In the genomic region with DNA sequence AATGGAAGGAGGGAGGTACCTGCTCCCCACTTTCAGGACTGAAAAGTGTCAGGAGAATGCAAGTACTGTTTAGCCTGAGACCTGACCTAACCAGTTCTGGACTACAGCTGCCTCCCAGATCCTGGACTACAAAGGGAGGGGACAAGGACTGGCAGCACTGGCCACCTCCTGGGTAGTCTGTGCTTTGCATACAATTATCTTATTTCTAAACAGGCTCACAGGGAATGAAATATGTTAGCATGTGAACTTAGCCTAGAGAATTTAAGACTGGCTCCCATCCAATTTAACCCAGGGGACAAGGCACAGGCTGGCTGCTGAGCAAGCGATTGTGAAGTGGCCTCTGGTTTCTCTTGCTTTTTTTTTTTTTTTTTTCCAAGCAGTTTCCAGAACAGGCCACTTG, we compare ENCODE assay signal across 23 mouse cellular contexts. TPM values are rescaled to one million over a fixed set of nuclear protein-coding genes. Genes with fewer than 3 reads are reported as not detected.
A peak's percentile ranks its signal among the peaks of the same experiment; 100 is the strongest.
DNase-seq lines count a peak whose midpoint lies in the region; ATAC-seq and TF ChIP-seq lines count a peak whose summit lies in the region.
"Had no signal": no experiment of that assay in that cellular context is flagged by ENCODE, and none has a peak within 500 bp of the region (broad histone marks: within the 10 kb centered on the region; RNA-seq: fewer than 3 reads in every experiment).

No protein-coding gene starts in this region.

- WGBS in kidney, postnatal 0 days: 61% methylated on average over 1 of the region's 1 CpGs
- WGBS in kidney, embryonic 14.5 days: 61% methylated on average over 1 of the region's 1 CpGs
- WGBS in lung, embryonic 16.5 days: 0% methylated on average over 1 of the region's 1 CpGs

- H3K9ac ChIP-seq in kidney, postnatal 0 days (ENCODE audit: low read depth, low read length): no peak overlapping the region
- no peak overlapping the region for H3K9ac ChIP-seq in kidney, embryonic 14.5 days (ENCODE audit: low read depth, low read length)
- no peak overlapping the region; the same call in 1 of the 2 replicates for H3K9ac ChIP-seq in lung, embryonic 16.5 days (ENCODE audit: low read length)
- H3K9ac ChIP-seq: embryonic facial prominence, embryonic 12.5 days; heart, embryonic 12.5 days had no signal

- no peaks in the 10 kb centered on the region for H3K27me3 ChIP-seq in kidney, postnatal 0 days (ENCODE audit: insufficient read depth, low read length)
- H3K27me3 ChIP-seq in kidney, embryonic 14.5 days (ENCODE audit: control insufficient read depth, insufficient read depth, low read length): no peaks in the 10 kb centered on the region
- no peaks in the 10 kb centered on the region for H3K27me3 ChIP-seq in lung, embryonic 16.5 days (ENCODE audit: control insufficient read depth, insufficient read depth, low read depth, low read length)
- H3K27me3 ChIP-seq: embryonic facial prominence, embryonic 12.5 days; hindbrain, embryonic 13.5 days had no signal

- TF ChIP-seq CTCF in kidney, postnatal 0 days (IDR thresholded peaks at IDR 0.05; ENCODE audit: low read depth): no peak

- no peak for DNase-seq in kidney, postnatal 0 days (ENCODE audit: low spot score)
- no peak for DNase-seq in lung, postnatal 25 days (ENCODE audit: low spot score)
- peak; percentile 74 for DNase-seq in adipocyte (ENCODE audit: low spot score)
- DNase-seq in gastrocnemius, adult 18-20 months (ENCODE audit: low spot score): no peak
- DNase-seq: adrenal gland, postnatal 10 days; cerebellum, adult 11-12 months; cerebellum, adult 9-10 months; cerebellum, postnatal 25 days; gastrocnemius, postnatal 14 days; heart, postnatal 10 days had no signal

- H3K4me1 ChIP-seq in kidney, postnatal 0 days (replicated peaks; ENCODE audit: insufficient read depth, low read length): no peaks in the 10 kb centered on the region
- H3K4me1 ChIP-seq in kidney, embryonic 14.5 days (ENCODE audit: control insufficient read depth, insufficient read depth, low read length): no peaks in the 10 kb centered on the region
- H3K4me1 ChIP-seq in lung, embryonic 16.5 days (replicated peaks; ENCODE audit: control insufficient read depth, insufficient read depth, low read length): peaks cover 12% of the 10 kb centered on the region
- H3K4me1 ChIP-seq: embryonic facial prominence, embryonic 12.5 days; hindbrain, embryonic 13.5 days had no signal

- H3K27ac ChIP-seq in kidney, postnatal 0 days: no peak overlapping the region
- H3K27ac ChIP-seq in kidney, embryonic 14.5 days (ENCODE audit: low read depth, low read length): no peak overlapping the region
- H3K27ac ChIP-seq in lung, embryonic 16.5 days (ENCODE audit: low read length): peak overlapping the region; percentile 72
- H3K27ac ChIP-seq: embryonic facial prominence, embryonic 12.5 days; hindbrain, embryonic 13.5 days; hindbrain, postnatal 0 days had no signal

- no peaks in the 10 kb centered on the region for H3K9me3 ChIP-seq in kidney, postnatal 0 days (replicated peaks; ENCODE audit: low read length)
- no peaks in the 10 kb centered on the region for H3K9me3 ChIP-seq in kidney, embryonic 14.5 days (ENCODE audit: control insufficient read depth, low read length)
- no peaks in the 10 kb centered on the region for H3K9me3 ChIP-seq in lung, embryonic 16.5 days (ENCODE audit: control insufficient read depth, low read length)
- H3K9me3 ChIP-seq: embryonic facial prominence, embryonic 12.5 days; heart, embryonic 12.5 days; hindbrain, embryonic 13.5 days had no signal

- H3K36me3 ChIP-seq in kidney, postnatal 0 days (ENCODE audit: insufficient read depth, low read length): peaks cover 25% of the 10 kb centered on the region
- H3K36me3 ChIP-seq in kidney, embryonic 14.5 days (ENCODE audit: control insufficient read depth, insufficient read depth, low read length): peaks cover 47% of the 10 kb centered on the region
- H3K36me3 ChIP-seq in lung, embryonic 16.5 days (ENCODE audit: control insufficient read depth, insufficient read depth, low read length): peaks cover 20% of the 10 kb centered on the region

- no peak overlapping the region for H3K4me3 ChIP-seq in kidney, postnatal 0 days (replicated peaks; ENCODE audit: low read depth, low read length)
- H3K4me3 ChIP-seq in kidney, embryonic 14.5 days (ENCODE audit: low read length): no peak overlapping the region
- no peak overlapping the region for H3K4me3 ChIP-seq in lung, embryonic 16.5 days (ENCODE audit: low read length)
- H3K4me3 ChIP-seq: embryonic facial prominence, embryonic 12.5 days; heart, embryonic 12.5 days; hindbrain, embryonic 13.5 days had no signal

- 0 out of 2 replicates have a peak, but pooled peaks have one; percentile 49 for ATAC-seq in kidney, postnatal 0 days (replicated peaks; ENCODE audit: low FRiP score, low read depth)
- no peak for ATAC-seq in kidney, embryonic 14.5 days (ENCODE audit: low FRiP score, low TSS enrichment)
- peak; percentile 64 for ATAC-seq in lung, embryonic 16.5 days (ENCODE audit: low read depth)
- ATAC-seq: forebrain, embryonic 16.5 days; hindbrain, postnatal 0 days had no signal

- no peak overlapping the region for H3K4me2 ChIP-seq in kidney, postnatal 0 days (ENCODE audit: low read length)
- H3K4me2 ChIP-seq in kidney, embryonic 14.5 days (replicated peaks; ENCODE audit: low read depth, low read length): no peak overlapping the region
- H3K4me2 ChIP-seq in lung, embryonic 16.5 days (ENCODE audit: low read depth, low read length): no peak overlapping the region
- H3K4me2 ChIP-seq: embryonic facial prominence, embryonic 12.5 days; heart, embryonic 12.5 days; hindbrain, embryonic 13.5 days had no signal

RNA-seq across cellular contexts. Expression of a gene that starts 22.8 kb away (rescaled TPM):
- polyA plus RNA-seq in kidney, postnatal 0 days (2015; fragmentation: Nextera tagmentation; extraction: Ambion mirVana): 203 and 226 TPM in 2 replicates
- polyA plus RNA-seq in kidney, embryonic 14.5 days (2014; fragmentation: Nextera tagmentation; extraction: Ambion mirVana): 78.8 and 101 TPM in 2 replicates
- polyA plus RNA-seq in lung, embryonic 16.5 days (2015; fragmentation: Nextera tagmentation; extraction: Ambion mirVana): 388 and 419 TPM in 2 replicates
- 100 to 1,000 TPM; 172 to 203 TPM for total RNA-seq in gastrocnemius, adult 18-20 months (2021)

RNA-seq across cellular contexts. Expression of a gene that starts 25.1 kb away (rescaled TPM):
- 35.5 and 40.2 TPM in 2 replicates for polyA plus RNA-seq in kidney, postnatal 0 days (2015; fragmentation: Nextera tagmentation; extraction: Ambion mirVana)
- polyA plus RNA-seq in kidney, embryonic 14.5 days (2014; fragmentation: Nextera tagmentation; extraction: Ambion mirVana): 42.2 and 59.7 TPM in 2 replicates
- 45.3 and 46.4 TPM in 2 replicates for polyA plus RNA-seq in lung, embryonic 16.5 days (2015; fragmentation: Nextera tagmentation; extraction: Ambion mirVana)
- total RNA-seq in gastrocnemius, adult 18-20 months (2021): 100 to 1,000 TPM; 133 to 140 TPM

RNA-seq across cellular contexts. Expression of a gene that starts 25.5 kb away (rescaled TPM):
- polyA plus RNA-seq in kidney, postnatal 0 days (2015; fragmentation: Nextera tagmentation; extraction: Ambion mirVana): 0.72 and 1.0 TPM in 2 replicates
- 1.6 and 2.4 TPM in 2 replicates for polyA plus RNA-seq in kidney, embryonic 14.5 days (2014; fragmentation: Nextera tagmentation; extraction: Ambion mirVana)
- 1.1 TPM in 2 replicates for polyA plus RNA-seq in lung, embryonic 16.5 days (2015; fragmentation: Nextera tagmentation; extraction: Ambion mirVana)
- total RNA-seq in gastrocnemius, adult 18-20 months (2021): 1 to 10 TPM; 1.7 to 2.0 TPM

RNA-seq across cellular contexts. Expression of a gene that starts 25.5 kb away (rescaled TPM):
- polyA plus RNA-seq in kidney, postnatal 0 days (2015; fragmentation: Nextera tagmentation; extraction: Ambion mirVana): 0.32 TPM in 1 of 2 replicates, not detected in the other
- polyA plus RNA-seq in kidney, embryonic 14.5 days (2014; fragmentation: Nextera tagmentation; extraction: Ambion mirVana): not detected in 2 replicates
- polyA plus RNA-seq in lung, embryonic 16.5 days (2015; fragmentation: Nextera tagmentation; extraction: Ambion mirVana): not detected in 2 replicates
- not detected for total RNA-seq in gastrocnemius, adult 18-20 months (2021)
- total RNA-seq: adrenal gland, postnatal 4 days; ES-E14; gastrocnemius, postnatal 14 days; heart, adult 8-10 months; heart, postnatal 10 days; hematopoietic stem cell, adult 5-6 weeks; hindbrain, postnatal 0 days had no signal
- polyA plus RNA-seq: forebrain, embryonic 11.5 days; forebrain, embryonic 16.5 days; gonadal fat pad, adult 2 months; heart, embryonic 12.5 days; hindbrain, embryonic 13.5 days; hindbrain, postnatal 0 days had no signal

RNA-seq across cellular contexts. Expression of a gene that starts 48.0 kb away (rescaled TPM):
- polyA plus RNA-seq in kidney, postnatal 0 days (2015; fragmentation: Nextera tagmentation; extraction: Ambion mirVana): 3.8 and 5.0 TPM in 2 replicates
- 2.2 and 2.4 TPM in 2 replicates for polyA plus RNA-seq in kidney, embryonic 14.5 days (2014; fragmentation: Nextera tagmentation; extraction: Ambion mirVana)
- polyA plus RNA-seq in lung, embryonic 16.5 days (2015; fragmentation: Nextera tagmentation; extraction: Ambion mirVana): 2.7 and 3.4 TPM in 2 replicates
- 10 to 100 TPM; 26.0 to 27.8 TPM for total RNA-seq in gastrocnemius, adult 18-20 months (2021)
